Mouse (Mus musculus) frontal cortex, postnatal 25 days (tissue): ENCODE results near the gene Zswim1.
A peak's percentile ranks its signal among the peaks of the same experiment; 100 is the strongest.

Experiments
- DNase-seq, 2 experiments: peaks; one replicate each; pipeline ENCODE4 v3.0.0; 2022; ENCODE audit warnings: low spot score in 2 of 2

Gene Zswim1

GRCm38 (mm10) chr2:164822636-164823165 is at the start of gene Zswim1:
TSS of gene Zswim1 (plus strand) at chr2:164822686.
- DNase-seq, result peak; percentile 100

DNA sequence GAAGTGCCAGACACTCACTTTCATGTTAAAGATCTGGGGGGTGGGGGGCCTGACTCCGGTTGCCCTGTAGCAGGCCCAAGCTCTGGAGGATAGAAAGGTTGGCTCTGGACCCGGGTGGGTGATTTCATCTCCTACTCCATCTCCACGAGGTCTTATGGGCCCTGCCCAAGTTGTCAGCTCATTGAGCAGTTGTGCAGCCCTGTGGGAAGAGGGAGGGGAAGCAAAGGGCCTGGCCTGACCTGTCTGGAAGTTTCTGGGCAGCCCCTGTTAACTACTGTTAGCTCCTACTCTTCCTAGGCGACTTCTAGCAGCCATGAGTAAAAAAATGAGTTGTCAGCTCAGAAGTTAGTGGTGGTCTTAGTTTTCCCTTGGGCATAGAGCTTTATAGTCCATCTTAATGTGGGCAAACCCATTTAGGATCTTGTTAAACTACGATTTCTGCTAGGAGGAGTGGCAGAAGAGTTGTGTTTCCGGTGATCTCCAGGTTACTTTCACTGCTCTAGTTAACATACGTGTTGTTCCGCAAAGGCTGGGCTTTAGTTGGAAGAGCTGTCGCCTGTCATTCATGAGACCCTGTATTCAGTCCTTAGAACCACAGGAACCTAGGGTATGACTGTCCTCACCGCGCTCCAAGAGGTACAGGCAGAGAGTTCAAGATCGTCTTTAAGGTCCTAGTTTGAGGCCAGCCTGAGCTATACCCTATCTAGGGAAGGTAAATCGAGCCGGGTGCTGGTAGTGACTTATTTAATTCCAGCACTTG is 49.1 kb upstream of the Zswim1 start:
- no peak for DNase-seq

GRCm38 (mm10) chr2:164773989-164774364 is 48.5 kb upstream of the Zswim1 start:
- no peak for DNase-seq

- DNase-seq, result no peak
Observed at GRCm38 (mm10) chr2:164776130-164776529, 46.4 kb upstream of the Zswim1 start.

- DNase-seq, result no peak
Observed at GRCm38 (mm10) chr2:164776801-164777200, 45.7 kb upstream of the Zswim1 start.

- DNase-seq, result no peak
Observed at GRCm38 (mm10) chr2:164777246-164778014, 45.1 kb upstream of the Zswim1 start.

DNA sequence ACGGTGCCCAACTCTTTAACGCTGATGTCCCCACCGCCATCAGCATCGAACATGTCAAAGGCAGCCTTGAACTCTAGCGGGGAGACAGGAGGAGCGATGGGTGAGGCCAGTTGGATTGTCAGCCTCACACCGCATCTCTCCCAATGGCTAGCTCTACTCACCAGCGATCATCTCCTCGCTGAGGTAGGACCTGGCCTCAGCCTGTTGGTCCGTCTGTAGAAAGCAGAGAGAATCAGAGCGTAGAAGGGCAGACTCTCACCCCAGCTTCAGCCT is 44.5 kb upstream of the Zswim1 start:
- no peak for DNase-seq

DNA sequence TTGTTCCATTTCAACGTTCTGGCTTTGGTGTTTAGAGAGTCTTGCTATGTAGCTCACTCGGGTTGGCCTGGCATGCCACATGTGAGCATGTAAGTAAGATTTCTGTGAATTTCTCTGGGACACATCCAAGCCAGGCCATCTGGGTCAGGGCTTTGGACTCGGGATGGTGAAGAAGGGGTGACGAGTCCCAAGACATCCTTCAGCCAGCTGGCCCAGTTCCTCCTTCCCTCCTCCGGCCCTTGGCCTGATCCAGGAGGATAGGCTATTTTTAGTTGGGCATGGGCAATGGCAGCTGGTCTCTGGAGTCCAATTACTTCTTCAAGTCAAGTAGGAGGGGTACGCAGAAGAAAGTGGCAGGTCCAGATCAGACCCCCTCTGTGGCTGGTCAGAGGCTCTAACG is 43.7 kb upstream of the Zswim1 start:
- DNase-seq, result no peak

- no peak for DNase-seq
Observed at GRCm38 (mm10) chr2:164779481-164780086, 42.9 kb upstream of the Zswim1 start, which contains the start of gene Tnnc2. TSS of gene Tnnc2 (minus strand) at chr2:164779967.

DNA sequence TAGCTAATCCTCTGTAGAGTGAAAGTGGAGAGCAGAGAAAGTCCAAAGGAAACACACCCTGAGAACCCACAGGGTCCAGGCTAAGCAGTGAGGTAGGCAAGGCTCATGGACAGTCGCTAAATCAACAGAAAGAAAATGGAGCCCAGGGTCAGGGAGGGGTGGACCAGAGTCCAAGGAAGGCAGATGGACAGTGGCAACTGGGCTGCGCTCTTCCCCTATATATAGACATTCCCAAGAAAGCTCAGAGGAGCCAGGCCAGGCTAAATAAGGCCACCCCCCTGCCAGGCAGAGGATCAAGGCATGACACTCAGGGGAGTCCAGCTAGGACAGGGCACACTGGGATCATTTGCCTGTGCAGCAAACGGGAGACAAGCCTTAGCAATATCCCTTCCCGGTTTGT is 40.6 kb upstream of the Zswim1 start:
- no peak for DNase-seq

GRCm38 (mm10) chr2:164783926-164784581 is 38.4 kb upstream of the Zswim1 start:
- DNase-seq, result no peak

DNA sequence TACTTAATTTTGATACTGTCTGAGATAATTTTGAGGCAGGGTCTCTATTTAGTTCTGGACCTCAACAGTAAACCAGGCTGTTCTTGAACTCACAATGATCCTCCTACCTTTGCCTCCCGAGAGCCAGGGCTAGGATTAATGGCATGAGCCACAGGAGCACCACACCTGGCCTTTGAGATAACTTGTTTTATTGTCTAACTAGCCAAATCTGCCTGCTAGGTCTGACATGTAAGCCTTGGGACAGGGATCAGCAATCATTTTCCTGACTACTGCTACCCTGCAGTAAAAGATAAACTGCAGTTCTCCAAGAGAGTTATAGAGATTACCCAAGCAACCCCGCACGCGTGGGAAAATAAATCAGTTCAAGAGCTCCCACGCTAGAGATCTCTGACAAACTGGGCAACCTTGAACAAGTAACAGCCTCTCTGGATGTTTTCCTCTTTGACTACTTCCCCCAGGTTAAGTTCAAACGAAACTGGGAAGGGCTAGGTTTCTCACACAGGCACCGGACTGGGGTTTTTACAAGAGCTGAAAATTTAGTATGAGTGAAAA is 37.5 kb upstream of the Zswim1 start:
- DNase-seq, result no peak

DNA sequence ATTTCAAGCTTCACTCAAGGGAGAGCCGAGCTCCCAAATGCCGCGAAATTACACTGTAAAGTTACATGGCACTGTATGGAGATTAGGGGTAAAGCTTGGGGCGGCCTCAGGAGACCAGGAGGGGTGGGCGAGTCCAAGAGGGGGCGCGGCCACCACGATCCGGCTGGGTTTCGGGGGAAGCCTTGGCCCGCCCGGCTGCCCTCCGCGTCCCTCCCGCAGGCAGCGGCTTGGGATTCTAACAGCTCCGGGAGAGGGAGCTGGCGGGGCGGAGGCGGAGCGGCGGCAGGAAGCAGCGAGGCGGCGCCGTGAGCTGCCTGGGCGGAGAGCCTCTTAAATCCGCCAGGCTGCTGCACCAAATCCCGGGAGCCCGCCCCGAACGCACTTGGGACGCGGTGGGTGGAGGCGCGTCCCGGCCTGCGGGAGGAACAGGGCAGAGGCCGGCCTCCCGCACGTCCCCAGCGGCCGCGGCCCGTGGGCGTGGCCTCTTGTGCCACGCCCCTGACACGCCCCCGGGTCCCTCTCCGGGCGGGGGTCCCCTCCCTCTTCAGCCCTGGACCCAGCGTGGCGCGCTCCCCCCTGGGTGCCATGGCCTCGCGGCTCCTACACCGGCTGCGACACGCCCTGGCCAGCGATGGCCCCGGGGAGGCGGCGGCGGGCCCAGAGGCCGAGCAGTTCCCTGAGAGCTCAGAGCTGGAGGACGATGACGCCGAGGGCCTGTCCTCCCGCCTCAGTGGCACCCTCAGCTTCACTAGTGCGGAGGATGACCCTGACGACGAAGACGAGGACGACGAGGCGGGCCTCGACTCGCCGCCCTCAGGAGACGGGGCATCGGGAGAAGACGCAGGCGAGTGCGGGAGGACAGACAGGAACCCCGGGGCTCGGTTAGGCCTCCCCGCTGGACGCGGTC is 36.8 kb upstream of the Zswim1 start, which contains the start of gene Snx21:
Snx21 (plus strand) TSS at position 343 of the 907 bp plus-strand sequence.
- peak; percentile 63 to 73 for DNase-seq

DNA sequence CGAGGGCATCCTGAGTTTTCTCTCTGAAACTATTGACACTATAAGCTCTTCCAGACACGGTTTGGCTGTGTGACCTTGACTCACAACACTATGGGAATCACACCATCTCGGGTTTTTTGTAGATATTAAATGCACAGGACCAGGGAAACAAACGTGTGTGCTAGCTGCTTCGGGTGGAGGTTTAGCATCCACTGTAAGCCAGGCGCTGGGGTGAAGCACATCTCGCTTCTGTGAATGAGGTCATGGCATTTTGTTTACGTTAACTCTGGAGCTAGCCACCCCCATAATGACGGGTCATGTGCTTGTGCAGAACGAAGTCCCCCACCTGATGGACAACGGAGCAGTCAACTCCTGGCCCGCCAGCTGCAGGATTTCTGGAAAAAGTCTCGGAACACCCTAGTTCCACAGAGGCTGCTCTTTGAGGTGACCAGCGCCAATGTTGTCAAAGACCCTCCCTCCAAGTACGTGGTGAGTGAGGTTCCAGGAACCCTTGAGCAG is 36.0 kb upstream of the Zswim1 start:
- DNase-seq, result peak in 1 of 2 experiments; percentile 31

- DNase-seq, result no peak
Observed at GRCm38 (mm10) chr2:164787032-164787431, 35.5 kb upstream of the Zswim1 start.

- DNase-seq, result no peak
Observed at GRCm38 (mm10) chr2:164787779-164788178, 34.7 kb upstream of the Zswim1 start.

DNA sequence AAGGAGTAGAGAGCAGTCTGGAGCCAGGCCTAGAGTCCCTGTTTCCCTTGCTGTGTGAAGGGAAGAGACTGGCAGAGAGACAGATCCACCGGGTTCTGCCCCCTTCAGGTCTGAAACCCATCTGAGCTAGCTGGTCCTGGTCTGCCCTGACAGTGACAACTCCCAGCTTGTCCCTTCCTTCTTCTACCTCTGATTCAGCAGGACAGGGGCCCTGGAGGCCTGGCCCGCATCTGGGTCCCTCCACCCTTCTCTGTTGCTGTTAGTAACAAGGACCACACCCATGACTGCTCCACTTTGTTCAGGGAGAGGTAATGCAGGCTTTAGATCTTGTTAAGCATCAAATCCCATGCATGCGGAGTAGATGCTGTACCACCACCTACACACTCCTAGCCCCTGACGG is 34.1 kb upstream of the Zswim1 start:
- no peak for DNase-seq

DNA sequence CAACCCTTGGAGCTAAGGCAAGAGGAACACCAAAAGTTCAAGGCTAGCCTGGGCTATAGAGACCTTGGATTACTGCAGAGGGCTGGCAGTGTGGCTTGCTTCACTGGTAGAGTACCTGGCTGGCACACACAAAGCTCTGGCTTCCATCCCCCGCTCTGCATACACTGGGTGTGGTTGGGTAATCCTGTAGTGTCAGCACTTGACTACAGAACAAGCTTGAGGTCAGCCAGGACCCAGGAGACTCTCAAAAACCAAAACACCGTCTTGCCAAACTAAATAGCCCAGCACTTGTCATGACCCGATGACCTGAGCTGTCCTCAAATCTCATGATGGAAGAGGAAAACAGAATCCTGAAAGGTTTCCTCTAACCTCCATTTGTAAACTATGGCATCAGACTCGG is 32.0 kb upstream of the Zswim1 start:
- no peak for DNase-seq

DNA sequence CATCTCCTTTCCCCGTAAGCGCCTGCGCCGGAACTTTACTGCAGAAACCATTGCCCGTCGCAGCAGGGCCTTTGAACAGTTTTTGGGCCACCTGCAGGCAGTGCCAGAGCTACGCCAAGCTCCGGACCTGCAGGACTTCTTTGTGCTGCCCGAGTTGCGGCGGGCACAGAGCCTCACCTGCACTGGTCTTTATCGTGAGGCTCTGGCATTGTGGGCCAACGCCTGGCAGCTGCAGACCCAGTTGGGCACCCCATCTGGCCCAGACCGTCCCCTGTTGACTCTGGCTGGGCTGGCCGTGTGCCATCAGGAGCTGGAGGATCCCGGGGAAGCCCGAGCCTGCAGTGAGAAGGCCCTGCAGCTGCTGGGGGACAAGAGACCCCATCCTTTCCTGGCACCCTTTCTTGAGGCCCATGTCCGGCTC is 30.6 kb upstream of the Zswim1 start:
- DNase-seq, result no peak

DNA sequence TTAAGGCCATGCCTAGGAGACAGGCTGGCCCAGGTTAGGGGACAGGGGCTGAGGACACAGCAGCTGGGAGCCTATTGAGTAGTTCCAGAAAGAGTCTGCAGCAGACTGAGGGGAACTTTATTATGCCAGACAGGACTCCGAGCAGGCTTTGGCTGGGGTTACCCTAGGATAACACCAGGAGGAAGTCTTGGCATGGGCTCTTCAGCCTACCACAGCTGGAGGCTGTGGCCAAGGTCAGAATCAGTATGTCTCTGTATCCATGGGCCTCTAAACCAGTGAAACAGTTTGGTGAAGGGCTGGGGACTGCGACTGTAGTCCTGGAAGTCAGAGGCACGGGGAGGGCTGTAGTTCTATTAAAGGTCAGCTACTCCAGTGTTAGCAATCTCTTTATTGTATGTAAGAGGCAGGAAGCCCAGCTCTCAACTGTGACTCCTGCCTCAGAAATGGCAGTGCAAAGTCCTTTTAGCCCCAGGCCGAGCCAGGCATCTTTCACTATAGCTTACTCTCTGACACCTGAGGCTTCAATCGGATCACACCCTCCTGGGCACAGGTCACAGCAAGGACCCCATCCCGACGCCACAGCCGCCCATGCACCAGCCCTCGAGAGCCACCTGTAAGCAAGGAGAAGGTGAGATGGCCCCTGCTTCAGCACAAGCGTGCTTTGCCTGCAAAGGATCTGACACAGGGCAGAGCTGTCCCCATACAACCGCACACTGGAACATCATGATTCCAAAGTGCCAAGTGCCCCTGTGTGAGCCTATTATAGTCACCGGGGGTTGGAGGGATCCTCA is 29.9 kb upstream of the Zswim1 start:
- DNase-seq, result no peak
